Mouse (Mus musculus) cerebellum, adult 11-12 months (tissue): ENCODE measurements around the gene Tfpi.

ENCODE experiments used
- DNase-seq: peaks from one replicate; pipeline ENCODE4 v3.0.0; 2022

Tfpi gene

DNA sequence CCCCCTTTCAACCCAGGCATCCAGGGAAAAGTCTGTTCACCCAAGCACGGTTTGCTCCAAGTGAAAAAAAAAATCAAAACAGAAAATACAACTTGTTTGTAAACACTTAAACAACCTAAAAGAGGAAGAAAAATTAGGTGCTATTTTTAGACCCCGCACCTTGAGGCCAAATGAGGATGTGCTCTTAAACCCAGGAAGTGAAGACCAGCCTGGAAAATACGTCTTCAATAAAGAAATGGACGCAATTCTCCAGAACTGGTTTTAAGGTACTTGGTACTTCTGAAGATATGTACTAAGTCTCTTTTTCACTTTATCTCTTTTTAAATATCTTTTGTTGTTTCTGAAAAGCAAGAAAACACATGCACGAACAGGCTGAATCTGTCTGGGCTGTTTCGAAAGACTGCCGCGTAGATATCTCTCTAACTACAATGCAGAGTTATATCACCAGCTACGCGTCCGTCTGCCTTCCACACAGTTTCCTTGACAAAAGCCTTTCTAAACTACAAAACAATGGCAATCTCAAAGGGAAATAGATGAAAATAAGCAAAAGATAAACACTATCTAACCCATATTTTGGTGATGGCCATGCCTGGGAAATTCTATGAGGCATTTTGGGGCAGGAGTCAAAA is 89.1 kb downstream of the Tfpi start:
- no peak for DNase-seq

DNA sequence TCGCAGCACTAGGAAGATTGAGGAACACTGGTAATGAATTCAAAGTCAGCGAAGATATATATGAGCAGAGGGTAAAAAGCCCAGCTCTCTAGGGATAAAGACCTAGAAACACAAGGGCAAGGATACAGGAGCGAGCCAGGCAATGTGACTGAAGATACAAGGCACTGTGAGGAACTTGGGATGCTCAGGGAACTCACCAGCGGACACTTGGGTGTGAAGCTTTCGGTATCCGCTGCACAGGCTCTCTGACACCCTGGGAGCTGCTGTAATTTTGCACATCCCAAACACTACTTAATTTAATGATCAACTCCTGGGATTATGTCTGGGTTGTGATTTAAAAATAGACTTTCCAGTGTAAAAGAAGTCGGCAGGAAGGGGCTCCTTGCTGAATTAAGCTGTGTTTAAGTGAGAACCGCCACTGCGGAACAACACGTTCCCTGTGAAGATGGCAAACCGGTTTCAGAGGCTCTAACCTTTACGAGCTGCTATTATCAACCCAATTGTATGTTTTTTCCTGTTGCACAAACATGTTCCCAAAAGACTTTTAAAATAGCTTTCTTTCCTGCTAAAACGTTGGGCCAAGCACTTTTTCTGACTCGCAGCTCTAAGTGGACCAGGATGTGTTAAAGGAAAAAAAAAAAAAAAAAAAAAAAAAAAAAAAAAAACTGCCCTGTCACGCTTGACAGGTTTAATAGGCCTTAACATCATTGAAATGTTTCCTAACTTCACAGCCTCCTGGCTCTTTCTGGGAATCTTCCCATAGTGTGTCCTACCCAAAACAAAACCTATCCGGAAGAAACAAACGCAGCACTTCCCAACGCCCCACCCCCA is 89.8 kb downstream of the Tfpi start:
- no peak for DNase-seq

GRCm38 (mm10) chr2:84384911-84385693 is 91.5 kb downstream of the Tfpi start:
- DNase-seq: no peak

DNA sequence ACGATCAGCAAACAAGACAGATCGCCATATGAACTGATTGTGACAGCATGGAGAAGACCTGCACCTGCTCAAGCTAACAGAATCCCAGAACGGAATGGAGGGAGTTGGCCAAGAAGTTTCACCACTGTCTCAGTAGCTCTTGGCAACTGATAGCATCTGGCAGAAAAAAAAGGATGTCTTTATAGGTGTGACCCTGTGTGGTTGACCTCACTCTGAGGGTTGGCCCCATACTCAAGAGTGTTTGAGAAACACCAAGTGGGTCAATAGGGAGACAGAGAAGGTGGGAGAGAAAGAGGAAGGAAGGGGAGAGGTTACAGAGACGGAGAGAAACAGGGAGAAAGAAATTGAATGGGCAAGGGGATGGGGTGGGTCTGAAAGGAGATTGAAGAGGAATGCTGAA is 92.7 kb downstream of the Tfpi start:
- no peak for DNase-seq
